9 mouse cellular contexts compared by ENCODE assay signal in the genomic region with DNA sequence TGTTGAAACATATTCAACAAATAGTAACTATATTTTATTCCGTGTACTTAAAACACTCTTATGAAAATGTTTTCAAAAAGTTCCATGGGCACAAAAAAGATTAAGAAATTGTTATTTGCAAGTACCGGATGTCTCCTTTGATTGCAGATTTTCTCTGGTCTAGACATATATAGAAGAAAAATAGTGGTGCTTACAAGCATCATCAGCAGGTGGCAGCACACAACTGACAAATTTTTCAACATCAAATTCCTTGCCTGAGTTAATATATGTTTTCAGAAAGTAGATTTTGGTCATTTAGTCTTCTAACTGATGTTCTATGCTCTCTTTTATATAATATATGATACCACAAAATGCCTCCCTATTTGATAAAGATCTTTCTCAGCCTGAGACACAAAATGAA. TPM values are rescaled to one million over a fixed set of nuclear protein-coding genes. Genes with fewer than 3 reads are reported as not detected.
DNase-seq lines count a peak whose midpoint lies in the region; ATAC-seq and TF ChIP-seq lines count a peak whose summit lies in the region.
"Had no signal": no experiment of that assay in that cellular context is flagged by ENCODE, and none has a peak within 500 bp of the region (broad histone marks: within the 10 kb centered on the region; RNA-seq: fewer than 3 reads in every experiment).

No protein-coding gene starts in this region.

- WGBS in kidney, embryonic 15.5 days, result 36% methylated on average over 2 of the region's 2 CpGs

- no peak overlapping the region for H3K4me3 ChIP-seq in kidney, embryonic 15.5 days (replicated peaks)
- no peak overlapping the region for H3K4me3 ChIP-seq in left cerebral cortex, adult 2 months

- ATAC-seq in kidney, embryonic 15.5 days (replicated peaks; ENCODE audit: low FRiP score), result no peak

- no peaks in the 10 kb centered on the region for H3K4me1 ChIP-seq in kidney, embryonic 15.5 days

- intact Hi-C loops in left cerebral cortex, adult 2 months (cut with DNase I), result loop anchor here (1.0 to 5.0 kb wide), 2 partner anchors 234 to 248 kb away; no protein-coding TSS in a partner anchor

- H3K36me3 ChIP-seq in kidney, embryonic 15.5 days, result no peaks in the 10 kb centered on the region

- peak; percentile 12 to 47 for DNase-seq in kidney, adult 8-10 months
- DNase-seq in ES-CJ7 (ENCODE audit: low read depth, low spot score), result peak; percentile 57
- DNase-seq in brain, adult 2 months (ENCODE audit: low read depth, low spot score), result peak; percentile 85
- peak; percentile 35 for DNase-seq in forelimb bud, embryonic 11.5 days (ENCODE audit: low read depth, low spot score)
- peak; percentile 47 to 55 for DNase-seq in left cerebral cortex, adult 2 months (ENCODE audit: extremely low spot score in 1 of 2, low spot score in 2 of 2)
- DNase-seq in retina, adult 2 months (ENCODE audit: low read depth, low spot score), result peak; percentile 13
- DNase-seq in ovary, postnatal 10 days (ENCODE audit: low spot score), result no peak

- H3K9ac ChIP-seq in kidney, embryonic 15.5 days, result no peak overlapping the region
- H3K9ac ChIP-seq: liver, embryonic 14.5 days had no signal

- no peaks in the 10 kb centered on the region for H3K27me3 ChIP-seq in kidney, embryonic 15.5 days

- H3K27ac ChIP-seq in kidney, embryonic 15.5 days, result no peak overlapping the region
- no peak overlapping the region for H3K27ac ChIP-seq in left cerebral cortex, adult 2 months
- H3K27ac ChIP-seq: liver, embryonic 14.5 days had no signal

- no peaks in the 10 kb centered on the region for H3K9me3 ChIP-seq in kidney, embryonic 15.5 days (replicated peaks)

- no peak overlapping the region for H3K4me2 ChIP-seq in kidney, embryonic 15.5 days

- peak; percentile 71 for TF ChIP-seq CTCF in left cerebral cortex, adult 2 months (IDR thresholded peaks at IDR 0.05)

RNA-seq across cellular contexts. Expression of gene Tigd2, which starts 41.0 kb away (rescaled TPM):
- polyA plus RNA-seq in kidney, embryonic 15.5 days (2015; fragmentation: Nextera tagmentation; extraction: Ambion mirVana), result 10.3 and 10.4 TPM in 2 replicates
- total RNA-seq in left cerebral cortex, adult 2 months (2021), result 10 to 100 TPM; 11.1 to 11.9 TPM
